Mouse (Mus musculus) heart, adult 9 months (tissue): ENCODE data around the gene Klhl24.

ENCODE experiments used
- DNase-seq, 2 experiments: peaks; one replicate each; pipeline ENCODE4 v3.0.0; 2022; ENCODE audit warnings: low spot score in 2 of 2

Gene Klhl24

GRCm38 (mm10) chr16:20144568-20144967 is 47.2 kb downstream of the Klhl24 start:
- no peak for DNase-seq

- peak in 1 of 2 experiments; percentile 23 for DNase-seq
Measured at GRCm38 (mm10) chr16:20151991-20152390, 54.6 kb downstream of the Klhl24 start.

GRCm38 (mm10) chr16:20153742-20154141 is 56.4 kb downstream of the Klhl24 start:
- no peak for DNase-seq

- DNase-seq: no peak
Measured at GRCm38 (mm10) chr16:20160130-20160529, 62.8 kb downstream of the Klhl24 start.

- DNase-seq: no peak
Measured at GRCm38 (mm10) chr16:20169071-20169470, 71.7 kb downstream of the Klhl24 start.

GRCm38 (mm10) chr16:20169471-20170106 is 72.2 kb downstream of the Klhl24 start:
- DNase-seq: no peak
